Mouse (Mus musculus): ENCODE data around the gene Cd5. TPM values are rescaled to one million over a fixed set of nuclear protein-coding genes. Genes with fewer than 3 reads are reported as not detected.

The Cd5 gene
- polyA plus RNA-seq, 2 experiments, result 0.16 to 0.23 TPM

DNA sequence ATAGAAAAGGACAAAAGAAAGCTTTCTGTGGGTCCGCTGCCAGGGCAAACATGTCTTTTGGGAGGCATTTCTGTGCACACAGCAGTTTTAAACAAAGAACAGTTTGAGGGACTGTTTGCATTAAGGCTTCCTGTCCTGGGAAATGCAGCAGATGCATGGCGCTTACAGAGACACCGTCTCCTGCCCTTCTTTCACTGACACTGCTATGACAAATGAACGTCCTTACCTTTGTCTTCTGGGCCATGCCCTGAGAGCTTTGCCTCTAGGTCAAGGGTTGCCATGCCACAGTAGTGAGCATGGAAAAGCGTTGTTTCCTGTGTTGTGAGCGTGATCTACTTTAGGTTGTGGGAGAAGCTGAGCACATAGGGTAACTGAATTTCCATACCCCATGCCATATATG lies 19.9 kb upstream of the Cd5 start:
- Histone ChIP-seq H3K36me3 (ENCODE audit: control insufficient read depth, insufficient read depth, low read length) (no peaks in the 10 kb centered on the region), H3K9me3 (ENCODE audit: control insufficient read depth, low read length) (no peaks in the 10 kb centered on the region), H3K4me2 (replicated peaks; ENCODE audit: low read depth, low read length, severe bottlenecking) (no peak overlapping the region), H3K4me1 (ENCODE audit: control insufficient read depth, insufficient read depth, low read length) (peaks cover 7% of the 10 kb centered on the region; the same call in 1 of the 2 replicates), H3K27me3 (ENCODE audit: control insufficient read depth, insufficient read depth, low read length) (no peaks in the 10 kb centered on the region), H3K4me3 (replicated peaks; ENCODE audit: low read length) (no peak overlapping the region), H3K9ac (ENCODE audit: low read depth, low read length, severe bottlenecking) (no peak overlapping the region), H3K27ac (replicated peaks; ENCODE audit: low read depth, low read length) (no peak overlapping the region)
- no peak for TF ChIP-seq POLR2A (IDR thresholded peaks at IDR 0.05; ENCODE audit: borderline replicate concordance, extremely low read depth, insufficient read depth, insufficient read length)
- no peak for DNase-seq (ENCODE audit: low spot score)
- WGBS, result 62% methylated on average over 6 of the region's 6 CpGs
- no peak for ATAC-seq (ENCODE audit: low FRiP score, low read depth)

DNA sequence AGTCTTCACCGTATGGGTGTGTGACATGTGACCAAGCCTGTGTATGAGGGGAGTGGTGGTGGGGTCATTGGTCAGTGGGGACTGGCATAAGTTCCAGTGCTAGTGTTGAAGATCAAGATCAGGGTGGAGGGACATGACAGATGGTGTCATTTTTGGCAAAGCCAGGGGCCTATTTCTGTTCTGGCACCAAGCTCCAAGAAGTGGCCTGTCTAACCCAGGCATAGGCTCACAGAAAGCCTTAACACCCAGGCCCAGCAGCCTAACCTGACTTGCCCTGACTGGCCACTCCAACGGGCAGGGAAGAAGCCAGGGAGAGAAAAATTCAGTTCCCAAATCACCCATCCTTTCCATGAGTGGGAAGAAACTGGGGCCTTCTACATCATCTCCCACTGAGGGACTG lies 18.7 kb upstream of the Cd5 start:
- DNase-seq (ENCODE audit: low spot score) (no peak), ATAC-seq (ENCODE audit: low FRiP score, low read depth) (no peak)
- no peaks in the 10 kb centered on the region for H3K9me3 ChIP-seq (ENCODE audit: control insufficient read depth, low read length)
- H3K9ac ChIP-seq (ENCODE audit: low read depth, low read length, severe bottlenecking), result no peak overlapping the region
- no peaks in the 10 kb centered on the region for H3K27me3 ChIP-seq (ENCODE audit: control insufficient read depth, insufficient read depth, low read length)
- H3K4me2 ChIP-seq (replicated peaks; ENCODE audit: low read depth, low read length, severe bottlenecking), result no peak overlapping the region
- no peak overlapping the region for H3K27ac ChIP-seq (replicated peaks; ENCODE audit: low read depth, low read length)
- H3K36me3 ChIP-seq (ENCODE audit: control insufficient read depth, insufficient read depth, low read length), result no peaks in the 10 kb centered on the region
- TF ChIP-seq POLR2A (IDR thresholded peaks at IDR 0.05; ENCODE audit: borderline replicate concordance, extremely low read depth, insufficient read depth, insufficient read length), result no peak
- WGBS, result 68% methylated on average over 2 of the region's 2 CpGs
- peaks cover 7% of the 10 kb centered on the region; the same call in 1 of the 2 replicates for H3K4me1 ChIP-seq (ENCODE audit: control insufficient read depth, insufficient read depth, low read length)
- no peak overlapping the region for H3K4me3 ChIP-seq (replicated peaks; ENCODE audit: low read length)

DNA sequence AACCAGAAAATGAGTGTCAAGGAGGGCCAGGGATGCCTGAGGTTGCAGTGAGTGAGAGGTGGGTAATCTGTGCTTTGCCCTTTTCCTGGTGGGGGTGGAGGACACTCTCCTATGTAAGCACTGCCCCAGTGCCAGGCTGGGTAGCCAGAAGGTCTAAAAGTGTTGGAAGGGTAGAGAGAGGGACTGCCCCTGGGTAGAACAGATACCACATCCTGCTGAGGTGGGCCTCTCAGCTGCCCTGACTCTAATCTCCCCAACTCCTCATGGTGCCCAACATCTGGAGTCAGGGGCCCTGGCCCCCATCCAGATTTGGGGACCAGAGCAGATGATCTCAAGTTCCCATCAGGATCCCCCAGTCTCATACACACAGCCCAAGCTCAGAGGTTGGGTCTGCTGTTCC lies 18.3 kb upstream of the Cd5 start:
- no peak for TF ChIP-seq POLR2A (IDR thresholded peaks at IDR 0.05; ENCODE audit: borderline replicate concordance, extremely low read depth, insufficient read depth, insufficient read length)
- H3K36me3 ChIP-seq (ENCODE audit: control insufficient read depth, insufficient read depth, low read length), result no peaks in the 10 kb centered on the region
- H3K27ac ChIP-seq (replicated peaks; ENCODE audit: low read depth, low read length), result no peak overlapping the region
- H3K4me1 ChIP-seq (ENCODE audit: control insufficient read depth, insufficient read depth, low read length), result peaks cover 7% of the 10 kb centered on the region; the same call in 1 of the 2 replicates
- no peak overlapping the region for H3K4me2 ChIP-seq (replicated peaks; ENCODE audit: low read depth, low read length, severe bottlenecking)
- DNase-seq (ENCODE audit: low spot score) (no peak), ATAC-seq (ENCODE audit: low FRiP score, low read depth) (no peak)
- H3K9me3 ChIP-seq (ENCODE audit: control insufficient read depth, low read length), result no peaks in the 10 kb centered on the region
- no peak overlapping the region for H3K9ac ChIP-seq (ENCODE audit: low read depth, low read length, severe bottlenecking)
- no peaks in the 10 kb centered on the region for H3K27me3 ChIP-seq (ENCODE audit: control insufficient read depth, insufficient read depth, low read length)
- H3K4me3 ChIP-seq (replicated peaks; ENCODE audit: low read length), result no peak overlapping the region

DNA sequence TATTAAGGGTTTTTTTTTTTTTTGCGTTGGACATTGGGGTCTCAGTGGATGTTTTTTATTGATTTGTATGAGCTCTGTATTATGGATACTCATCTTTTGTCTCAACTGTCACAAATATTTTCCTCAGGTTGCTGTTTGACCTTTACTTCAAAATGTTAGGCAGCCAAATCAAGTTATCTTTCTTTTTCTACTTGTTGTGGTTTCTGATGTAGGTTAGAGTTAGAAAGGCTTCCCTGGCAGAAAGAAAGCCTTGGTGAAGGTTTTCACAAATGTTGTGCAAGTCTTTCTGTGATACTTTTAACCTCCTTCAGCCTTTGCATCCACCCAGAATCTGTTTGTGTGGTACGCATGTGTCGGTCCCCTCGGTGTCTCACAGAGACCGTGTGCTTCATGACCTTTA lies 13.8 kb upstream of the Cd5 start:
- ATAC-seq (ENCODE audit: low FRiP score, low read depth) (no peak), DNase-seq (ENCODE audit: low spot score) (no peak)
- Histone ChIP-seq H3K9ac (ENCODE audit: low read depth, low read length, severe bottlenecking) (no peak overlapping the region), H3K9me3 (ENCODE audit: control insufficient read depth, low read length) (no peaks in the 10 kb centered on the region), H3K4me1 (ENCODE audit: control insufficient read depth, insufficient read depth, low read length) (no peaks in the 10 kb centered on the region), H3K27ac (replicated peaks; ENCODE audit: low read depth, low read length) (no peak overlapping the region), H3K36me3 (ENCODE audit: control insufficient read depth, insufficient read depth, low read length) (no peaks in the 10 kb centered on the region), H3K4me3 (replicated peaks; ENCODE audit: low read length) (no peak overlapping the region), H3K4me2 (replicated peaks; ENCODE audit: low read depth, low read length, severe bottlenecking) (no peak overlapping the region), H3K27me3 (ENCODE audit: control insufficient read depth, insufficient read depth, low read length) (no peaks in the 10 kb centered on the region)
- no peak for TF ChIP-seq POLR2A (IDR thresholded peaks at IDR 0.05; ENCODE audit: borderline replicate concordance, extremely low read depth, insufficient read depth, insufficient read length)
- WGBS, result 91% methylated on average over 5 of the region's 5 CpGs

DNA sequence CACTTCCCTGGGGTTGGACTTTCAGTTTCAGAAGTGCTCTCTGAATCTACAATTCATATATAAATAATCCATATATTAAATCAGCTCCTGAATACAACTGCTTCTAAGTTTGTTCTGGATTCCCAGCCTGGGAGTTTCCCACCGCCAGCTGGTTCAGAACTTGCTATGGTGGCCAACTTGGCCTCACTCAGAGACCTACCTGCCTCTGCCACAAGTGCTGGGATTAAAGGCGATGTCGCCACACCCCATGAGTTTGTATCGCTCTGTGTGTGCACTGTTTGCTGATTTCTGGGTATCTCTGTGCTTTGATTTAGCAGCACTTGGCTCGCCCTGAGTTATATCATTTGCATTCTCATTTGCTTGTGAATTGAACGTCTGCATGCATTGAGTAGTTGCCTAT lies 13.3 kb upstream of the Cd5 start:
- 90% methylated on average over 6 of the region's 6 CpGs for WGBS
- Histone ChIP-seq H3K4me3 (replicated peaks; ENCODE audit: low read length) (no peak overlapping the region), H3K27ac (replicated peaks; ENCODE audit: low read depth, low read length) (no peak overlapping the region), H3K9ac (ENCODE audit: low read depth, low read length, severe bottlenecking) (no peak overlapping the region), H3K9me3 (ENCODE audit: control insufficient read depth, low read length) (no peaks in the 10 kb centered on the region), H3K36me3 (ENCODE audit: control insufficient read depth, insufficient read depth, low read length) (no peaks in the 10 kb centered on the region), H3K4me1 (ENCODE audit: control insufficient read depth, insufficient read depth, low read length) (no peaks in the 10 kb centered on the region), H3K27me3 (ENCODE audit: control insufficient read depth, insufficient read depth, low read length) (no peaks in the 10 kb centered on the region), H3K4me2 (replicated peaks; ENCODE audit: low read depth, low read length, severe bottlenecking) (no peak overlapping the region)
- ATAC-seq (ENCODE audit: low FRiP score, low read depth) (no peak), DNase-seq (ENCODE audit: low spot score) (no peak)
- TF ChIP-seq POLR2A (IDR thresholded peaks at IDR 0.05; ENCODE audit: borderline replicate concordance, extremely low read depth, insufficient read depth, insufficient read length), result no peak

DNA sequence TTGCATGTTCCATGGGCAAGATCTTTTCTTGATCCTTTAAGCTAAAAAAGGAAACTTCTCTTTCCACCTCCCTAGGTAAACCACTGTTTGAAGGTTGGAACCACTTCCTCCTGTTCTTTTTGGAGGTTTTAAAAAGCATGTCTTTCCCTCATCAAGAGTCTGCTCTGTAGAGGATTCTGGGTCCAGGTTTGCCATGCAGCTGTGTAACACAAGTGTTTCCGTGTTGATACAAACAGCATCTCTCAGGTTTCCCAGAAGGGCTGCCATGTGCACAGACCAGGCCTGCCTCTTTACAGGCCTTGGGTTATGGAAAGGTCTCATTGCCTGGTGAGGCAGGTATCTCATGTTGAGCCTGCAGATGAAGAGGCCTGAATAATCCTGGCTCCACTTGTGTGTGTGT lies 12.8 kb upstream of the Cd5 start:
- TF ChIP-seq POLR2A (IDR thresholded peaks at IDR 0.05; ENCODE audit: borderline replicate concordance, extremely low read depth, insufficient read depth, insufficient read length), result no peak
- no peak for DNase-seq (ENCODE audit: low spot score)
- ATAC-seq (ENCODE audit: low FRiP score, low read depth), result no peak
- Histone ChIP-seq H3K4me3 (replicated peaks; ENCODE audit: low read length) (no peak overlapping the region), H3K27ac (replicated peaks; ENCODE audit: low read depth, low read length) (no peak overlapping the region), H3K4me1 (ENCODE audit: control insufficient read depth, insufficient read depth, low read length) (no peaks in the 10 kb centered on the region), H3K9ac (ENCODE audit: low read depth, low read length, severe bottlenecking) (no peak overlapping the region), H3K9me3 (ENCODE audit: control insufficient read depth, low read length) (no peaks in the 10 kb centered on the region), H3K27me3 (ENCODE audit: control insufficient read depth, insufficient read depth, low read length) (no peaks in the 10 kb centered on the region), H3K36me3 (ENCODE audit: control insufficient read depth, insufficient read depth, low read length) (no peaks in the 10 kb centered on the region), H3K4me2 (replicated peaks; ENCODE audit: low read depth, low read length, severe bottlenecking) (no peak overlapping the region)
- WGBS, result 72% methylated on average over 1 of the region's 1 CpGs

Measured in limb, embryonic 14.5 days (tissue).